ENCODE assay signal across 10 mouse cellular contexts in the genomic region with DNA sequence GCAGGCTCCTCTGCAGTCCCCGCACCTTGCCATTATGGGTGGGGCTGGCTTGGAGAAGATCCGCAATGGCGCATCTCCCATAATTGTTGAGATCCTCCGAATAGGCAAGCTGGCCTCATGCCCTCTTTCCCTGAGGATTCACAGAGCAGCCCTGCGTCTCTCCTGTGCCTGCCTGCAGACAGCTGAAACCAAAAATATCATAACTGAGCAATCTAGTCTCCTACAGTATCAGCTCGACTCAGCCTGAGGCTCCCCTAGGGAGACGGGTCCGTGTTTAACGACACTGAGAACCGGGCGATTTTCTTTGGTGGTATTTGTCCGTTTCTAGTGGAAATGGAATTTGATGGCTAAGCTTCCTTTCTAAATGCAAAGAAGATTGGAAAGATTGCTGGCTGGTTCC. TPM values are rescaled to one million over a fixed set of nuclear protein-coding genes. Genes with fewer than 3 reads are reported as not detected.
DNase-seq lines count a peak whose midpoint lies in the region; ATAC-seq and TF ChIP-seq lines count a peak whose summit lies in the region.
"Had no signal": no experiment of that assay in that cellular context is flagged by ENCODE, and none has a peak within 500 bp of the region (broad histone marks: within the 10 kb centered on the region; RNA-seq: fewer than 3 reads in every experiment).

No protein-coding gene starts in this region.

- H3K4me2 ChIP-seq in lung, embryonic 16.5 days (ENCODE audit: low read depth, low read length), result 0 out of 2 replicates have a peak overlapping the region, but pooled peaks have one; percentile 9
- peak overlapping the region; percentile 52 for H3K4me2 ChIP-seq in embryonic facial prominence, embryonic 14.5 days (ENCODE audit: low read depth, low read length)
- H3K4me2 ChIP-seq in intestine, embryonic 16.5 days (ENCODE audit: low read depth, low read length), result no peak overlapping the region

- no peaks in the 10 kb centered on the region for H3K36me3 ChIP-seq in lung, embryonic 16.5 days (ENCODE audit: control insufficient read depth, insufficient read depth, low read length)
- no peaks in the 10 kb centered on the region for H3K36me3 ChIP-seq in embryonic facial prominence, embryonic 14.5 days (ENCODE audit: control insufficient read depth, insufficient read depth, low read length)
- no peaks in the 10 kb centered on the region for H3K36me3 ChIP-seq in intestine, embryonic 16.5 days (ENCODE audit: control insufficient read depth, insufficient read depth, low read length)

- H3K4me1 ChIP-seq in lung, embryonic 16.5 days (replicated peaks; ENCODE audit: control insufficient read depth, insufficient read depth, low read length), result peaks cover 18% of the 10 kb centered on the region
- H3K4me1 ChIP-seq in embryonic facial prominence, embryonic 14.5 days (ENCODE audit: control insufficient read depth, insufficient read depth, low read length), result peaks cover 23% of the 10 kb centered on the region
- H3K4me1 ChIP-seq in intestine, embryonic 16.5 days (ENCODE audit: control insufficient read depth, insufficient read depth, low read length), result no peaks in the 10 kb centered on the region
- peaks cover 74% of the 10 kb centered on the region for H3K4me1 ChIP-seq in olfactory bulb, adult 2 months (ENCODE audit: control insufficient read depth, insufficient read depth, low read length)
- H3K4me1 ChIP-seq: megakaryocyte, embryonic 14.5 days had no signal

- no peak for TF ChIP-seq POLR2A in olfactory bulb, adult 2 months (IDR thresholded peaks at IDR 0.05; ENCODE audit: insufficient read depth, low read depth, low read length)

- DNase-seq in lung, postnatal 14 days, result no peak
- peak; percentile 35 for DNase-seq in embryonic facial prominence, embryonic 14.5 days (ENCODE audit: low spot score)
- no peak for DNase-seq in layer of hippocampus, adult 9-11 months

- 25% methylated on average over 12 of the region's 12 CpGs for WGBS in lung, embryonic 16.5 days
- 9% methylated on average over 11 of the region's 12 CpGs for WGBS in embryonic facial prominence, embryonic 14.5 days
- WGBS in intestine, embryonic 16.5 days, result 14% methylated on average over 12 of the region's 12 CpGs
- WGBS in olfactory bulb, adult 2 months, result 7% methylated on average over 12 of the region's 12 CpGs

- no peaks in the 10 kb centered on the region for H3K9me3 ChIP-seq in lung, embryonic 16.5 days (ENCODE audit: control insufficient read depth, low read length)
- no peaks in the 10 kb centered on the region for H3K9me3 ChIP-seq in embryonic facial prominence, embryonic 14.5 days (ENCODE audit: control insufficient read depth, low read length)
- no peaks in the 10 kb centered on the region for H3K9me3 ChIP-seq in intestine, embryonic 16.5 days (ENCODE audit: control insufficient read depth, low read length)
- H3K9me3 ChIP-seq: megakaryocyte, embryonic 14.5 days had no signal

- no peak overlapping the region for H3K4me3 ChIP-seq in lung, embryonic 16.5 days (ENCODE audit: low read length)
- H3K4me3 ChIP-seq in embryonic facial prominence, embryonic 14.5 days (ENCODE audit: low read depth, low read length), result peak overlapping the region; percentile 28
- 0 out of 2 replicates have a peak overlapping the region, but pooled peaks have one; percentile 4 for H3K4me3 ChIP-seq in intestine, embryonic 16.5 days (ENCODE audit: low read length)
- H3K4me3 ChIP-seq in olfactory bulb, adult 2 months (ENCODE audit: insufficient read depth, low read depth, low read length), result peak overlapping the region; percentile 64
- H3K4me3 ChIP-seq: megakaryocyte, embryonic 14.5 days had no signal

- no peak overlapping the region for H3K9ac ChIP-seq in lung, embryonic 16.5 days (ENCODE audit: low read length)
- peak overlapping the region; percentile 38; the same call in 1 of the 2 replicates for H3K9ac ChIP-seq in embryonic facial prominence, embryonic 14.5 days (ENCODE audit: low read depth, low read length)
- no peak overlapping the region for H3K9ac ChIP-seq in intestine, embryonic 16.5 days (ENCODE audit: low read depth, low read length)

- peak overlapping the region; percentile 72 for H3K27ac ChIP-seq in lung, embryonic 16.5 days (ENCODE audit: low read length)
- peak overlapping the region; percentile 71 for H3K27ac ChIP-seq in embryonic facial prominence, embryonic 14.5 days (replicated peaks; ENCODE audit: low read depth, low read length)
- H3K27ac ChIP-seq in intestine, embryonic 16.5 days (ENCODE audit: low read length), result no peak overlapping the region
- H3K27ac ChIP-seq in olfactory bulb, adult 2 months (ENCODE audit: insufficient read depth, low read depth, low read length), result peak overlapping the region; percentile 91

- H3K27me3 ChIP-seq in lung, embryonic 16.5 days (ENCODE audit: control insufficient read depth, insufficient read depth, low read depth, low read length), result no peaks in the 10 kb centered on the region
- H3K27me3 ChIP-seq in embryonic facial prominence, embryonic 14.5 days (replicated peaks; ENCODE audit: control insufficient read depth, insufficient read depth, low read length), result peaks cover 13% of the 10 kb centered on the region; the same call in 1 of the 2 replicates
- peaks cover 15% of the 10 kb centered on the region for H3K27me3 ChIP-seq in intestine, embryonic 16.5 days (replicated peaks; ENCODE audit: control insufficient read depth, insufficient read depth, low read length)

- ATAC-seq in lung, embryonic 16.5 days (ENCODE audit: low read depth), result no peak
- ATAC-seq in embryonic facial prominence, embryonic 14.5 days (ENCODE audit: low read depth), result no peak
- ATAC-seq in intestine, embryonic 16.5 days, result no peak
- no peak for ATAC-seq in megakaryocyte, adult 5-6 weeks (ENCODE audit: poor library complexity, severe bottlenecking)
- ATAC-seq in megakaryocyte-erythroid progenitor cell, adult 5-6 weeks (replicated peaks; ENCODE audit: low FRiP score, low TSS enrichment, poor library complexity, severe bottlenecking), result no peak

- no peak for TF ChIP-seq CTCF in olfactory bulb, adult 2 months (IDR thresholded peaks at IDR 0.05; ENCODE audit: insufficient read depth, low read depth, low read length)

RNA-seq across cellular contexts. Expression of a gene that starts 8.7 kb away (rescaled TPM):
- 0.50 and 0.63 TPM in 2 replicates for polyA plus RNA-seq in lung, embryonic 16.5 days (2015; fragmentation: Nextera tagmentation; extraction: Ambion mirVana)
- polyA plus RNA-seq in embryonic facial prominence, embryonic 14.5 days (2014; fragmentation: Nextera tagmentation; extraction: Ambion mirVana), result 0.34 and 0.71 TPM in 2 replicates
- 0.04 and 0.07 TPM in 2 replicates for polyA plus RNA-seq in intestine, embryonic 16.5 days (2015; fragmentation: Nextera tagmentation; extraction: Ambion mirVana)
- not detected in 2 replicates for polyA plus RNA-seq in olfactory bulb, adult 2 months (2012; ENCODE audit: insufficient read depth, insufficient read length, low replicate concordance, missing spikeins)
- total RNA-seq in megakaryocyte, adult 5-6 weeks (2015), result not detected in 2 replicates
- total RNA-seq in megakaryocyte, adult 5-6 weeks (2017), result not detected in 2 replicates
- total RNA-seq in megakaryocyte-erythroid progenitor cell, adult 5-6 weeks (2014; fragmentation: Nextera tagmentation), result not detected in 2 replicates
- total RNA-seq in megakaryocyte-erythroid progenitor cell, adult 5-6 weeks (2017), result not detected in 2 replicates

RNA-seq across cellular contexts. Expression of a gene that starts 8.7 kb away (rescaled TPM):
- 1.2 and 1.8 TPM in 2 replicates for polyA plus RNA-seq in lung, embryonic 16.5 days (2015; fragmentation: Nextera tagmentation; extraction: Ambion mirVana)
- polyA plus RNA-seq in embryonic facial prominence, embryonic 14.5 days (2014; fragmentation: Nextera tagmentation; extraction: Ambion mirVana), result 0.46 and 2.0 TPM in 2 replicates
- not detected in 2 replicates for polyA plus RNA-seq in intestine, embryonic 16.5 days (2015; fragmentation: Nextera tagmentation; extraction: Ambion mirVana)
- polyA plus RNA-seq in olfactory bulb, adult 2 months (2012; ENCODE audit: insufficient read depth, insufficient read length, low replicate concordance, missing spikeins), result not detected in 2 replicates
- not detected in 2 replicates for total RNA-seq in megakaryocyte, adult 5-6 weeks (2015)
- not detected in 2 replicates for total RNA-seq in megakaryocyte, adult 5-6 weeks (2017)
- total RNA-seq in megakaryocyte-erythroid progenitor cell, adult 5-6 weeks (2014; fragmentation: Nextera tagmentation), result not detected in 2 replicates
- total RNA-seq in megakaryocyte-erythroid progenitor cell, adult 5-6 weeks (2017), result not detected in 2 replicates

RNA-seq across cellular contexts. Expression of a gene that starts 29.6 kb away (rescaled TPM):
- polyA plus RNA-seq in lung, embryonic 16.5 days (2015; fragmentation: Nextera tagmentation; extraction: Ambion mirVana), result 0.63 TPM in 1 of 2 replicates, not detected in the other
- not detected in 2 replicates for polyA plus RNA-seq in embryonic facial prominence, embryonic 14.5 days (2014; fragmentation: Nextera tagmentation; extraction: Ambion mirVana)
- not detected in 2 replicates for polyA plus RNA-seq in intestine, embryonic 16.5 days (2015; fragmentation: Nextera tagmentation; extraction: Ambion mirVana)
- not detected in 2 replicates for polyA plus RNA-seq in olfactory bulb, adult 2 months (2012; ENCODE audit: insufficient read depth, insufficient read length, low replicate concordance, missing spikeins)
- total RNA-seq in megakaryocyte, adult 5-6 weeks (2015), result not detected in 2 replicates
- total RNA-seq in megakaryocyte, adult 5-6 weeks (2017), result not detected in 2 replicates
- total RNA-seq in megakaryocyte-erythroid progenitor cell, adult 5-6 weeks (2014; fragmentation: Nextera tagmentation), result not detected in 2 replicates
- total RNA-seq in megakaryocyte-erythroid progenitor cell, adult 5-6 weeks (2017), result not detected in 2 replicates
- total RNA-seq: gastrocnemius, postnatal 4 days had no signal
